Comparison of ENCODE assay signal across 8 mouse cellular contexts in the genomic region with DNA sequence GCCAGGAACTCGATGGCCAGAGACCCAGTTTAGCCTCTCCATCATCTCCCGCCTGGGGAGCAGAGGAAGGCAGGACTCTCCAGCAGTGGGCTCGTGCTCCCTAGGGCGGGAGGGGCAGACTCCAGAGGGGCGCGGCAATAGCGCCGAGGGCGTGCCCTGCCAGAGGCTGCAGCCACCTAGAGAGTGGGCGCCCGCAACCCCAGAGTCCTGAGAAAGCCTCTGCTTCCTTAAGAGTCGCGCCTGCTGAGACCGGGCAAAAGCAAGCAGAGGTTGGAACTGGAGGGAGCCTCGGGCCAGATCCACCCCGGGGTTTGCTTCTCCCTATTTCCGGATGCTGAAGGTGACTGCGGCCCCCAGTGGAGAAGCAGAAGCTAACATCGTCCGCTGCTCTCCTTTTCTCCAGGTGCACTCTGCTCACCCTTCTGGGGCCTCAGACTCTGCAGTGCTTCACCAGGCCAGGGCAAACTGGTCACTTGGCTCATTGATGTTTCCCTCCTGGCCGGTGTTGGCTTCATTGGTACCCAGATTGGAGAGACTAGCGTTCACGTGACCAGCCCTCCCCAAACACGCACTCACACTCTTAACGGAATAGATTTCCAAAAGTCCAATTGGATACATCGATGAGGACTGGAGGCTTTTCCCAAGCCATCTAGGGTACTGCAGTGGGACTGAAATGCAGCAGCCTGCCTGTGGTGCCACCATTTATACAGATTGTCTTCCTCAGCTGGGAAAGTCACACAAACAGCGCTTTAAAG. TPM values are rescaled to one million over a fixed set of nuclear protein-coding genes. Genes with fewer than 3 reads are reported as not detected.
DNase-seq lines count a peak whose midpoint lies in the region; ATAC-seq and TF ChIP-seq lines count a peak whose summit lies in the region.

A gene (minus strand): TSS at position 120 of the 755 bp plus-strand sequence.

- H3K36me3 ChIP-seq in heart, embryonic 12.5 days = no peaks in the 10 kb centered on the region
- H3K36me3 ChIP-seq in G1E (replicated peaks) = no peaks in the 10 kb centered on the region
- H3K36me3 ChIP-seq in hindbrain, embryonic 12.5 days = no peaks in the 10 kb centered on the region
- no peaks in the 10 kb centered on the region for H3K36me3 ChIP-seq in limb, embryonic 14.5 days (ENCODE audit: control insufficient read depth, insufficient read depth, low read length)
- no peaks in the 10 kb centered on the region for H3K36me3 ChIP-seq in neural tube, embryonic 13.5 days

- peak; percentile 67 for ATAC-seq in heart, embryonic 12.5 days (ENCODE audit: insufficient number of reproducible peaks, low FRiP score)
- ATAC-seq in G1E (ENCODE audit: extremely low read depth, insufficient number of reproducible peaks, low FRiP score, poor library complexity, severe bottlenecking) = no peak
- ATAC-seq in hindbrain, embryonic 12.5 days (ENCODE audit: low FRiP score) = peak; percentile 82
- ATAC-seq in limb, embryonic 14.5 days (ENCODE audit: low FRiP score, low read depth) = peak; percentile 65
- peak; percentile 81 for ATAC-seq in neural tube, embryonic 13.5 days (ENCODE audit: low read depth)

- peak within 1 kb of the TSS; percentile 51 for H3K4me3 ChIP-seq in heart, embryonic 12.5 days
- H3K4me3 ChIP-seq in G1E (ENCODE audit: low read depth, low read length) = peak within 1 kb of the TSS; percentile 2; the same call in 1 of the 2 replicates
- H3K4me3 ChIP-seq in hindbrain, embryonic 12.5 days = peak within 1 kb of the TSS; percentile 37
- H3K4me3 ChIP-seq in limb, embryonic 14.5 days (replicated peaks; ENCODE audit: low read length) = peak within 1 kb of the TSS; percentile 43
- H3K4me3 ChIP-seq in neural tube, embryonic 13.5 days = peak within 1 kb of the TSS; percentile 64

- H3K9ac ChIP-seq in heart, embryonic 12.5 days = peak within 1 kb of the TSS; percentile 52
- H3K9ac ChIP-seq in hindbrain, embryonic 12.5 days = peak within 1 kb of the TSS; percentile 62
- peak within 1 kb of the TSS; percentile 44 for H3K9ac ChIP-seq in limb, embryonic 14.5 days (ENCODE audit: low read depth, low read length, severe bottlenecking)
- peak within 1 kb of the TSS; percentile 82 for H3K9ac ChIP-seq in neural tube, embryonic 13.5 days

- no peaks in the 10 kb centered on the region for H3K9me3 ChIP-seq in heart, embryonic 12.5 days (replicated peaks)
- H3K9me3 ChIP-seq in G1E (replicated peaks) = peaks cover 32% of the 10 kb centered on the region
- no peaks in the 10 kb centered on the region for H3K9me3 ChIP-seq in hindbrain, embryonic 12.5 days (replicated peaks)
- H3K9me3 ChIP-seq in limb, embryonic 14.5 days (ENCODE audit: control insufficient read depth, low read length) = no peaks in the 10 kb centered on the region
- no peaks in the 10 kb centered on the region for H3K9me3 ChIP-seq in neural tube, embryonic 13.5 days

- no peak for TF ChIP-seq POLR2A in limb, embryonic 14.5 days (IDR thresholded peaks at IDR 0.05; ENCODE audit: borderline replicate concordance, extremely low read depth, insufficient read depth, insufficient read length)

- H3K27me3 ChIP-seq in heart, embryonic 12.5 days (replicated peaks) = peaks cover 75% of the 10 kb centered on the region
- H3K27me3 ChIP-seq in G1E (ENCODE audit: insufficient read depth, low read length) = no peaks in the 10 kb centered on the region
- peaks cover 38% of the 10 kb centered on the region for H3K27me3 ChIP-seq in hindbrain, embryonic 12.5 days
- H3K27me3 ChIP-seq in limb, embryonic 14.5 days (ENCODE audit: control insufficient read depth, insufficient read depth, low read length) = peaks cover 29% of the 10 kb centered on the region
- peaks cover 22% of the 10 kb centered on the region for H3K27me3 ChIP-seq in neural tube, embryonic 13.5 days

- no peak for TF ChIP-seq CTCF in G1E (IDR thresholded peaks at IDR 0.05; ENCODE audit: low read depth, low read length)

- under 1% methylated on average over 27 of the region's 27 CpGs for WGBS in heart, embryonic 12.5 days
- WGBS in hindbrain, embryonic 12.5 days = under 1% methylated on average over 27 of the region's 27 CpGs
- 2% methylated on average over 26 of the region's 27 CpGs for WGBS in limb, embryonic 14.5 days
- WGBS in neural tube, embryonic 13.5 days = under 1% methylated on average over 27 of the region's 27 CpGs

- no peak for DNase-seq in heart, adult 11 months
- no peak for DNase-seq in G1E (ENCODE audit: low spot score)
- peak; percentile 67 for DNase-seq in embryo, embryonic 10 days (ENCODE audit: low spot score)
- peak; percentile 16 for DNase-seq in limb, embryonic 14.5 days (ENCODE audit: low spot score)
- no peak for DNase-seq in gastrocnemius, adult 18-20 months (ENCODE audit: low spot score)

- H3K4me2 ChIP-seq in heart, embryonic 12.5 days = peak within 1 kb of the TSS; percentile 91
- H3K4me2 ChIP-seq in hindbrain, embryonic 12.5 days (replicated peaks) = peak within 1 kb of the TSS; percentile 91
- H3K4me2 ChIP-seq in limb, embryonic 14.5 days (replicated peaks; ENCODE audit: low read depth, low read length, severe bottlenecking) = peak within 1 kb of the TSS; percentile 89
- H3K4me2 ChIP-seq in neural tube, embryonic 13.5 days = peak within 1 kb of the TSS; percentile 94

- H3K4me1 ChIP-seq in heart, embryonic 12.5 days (replicated peaks) = peaks cover 11% of the 10 kb centered on the region; the same call in 1 of the 2 replicates
- H3K4me1 ChIP-seq in G1E (ENCODE audit: insufficient read depth, low read depth, low read length) = no peaks in the 10 kb centered on the region
- H3K4me1 ChIP-seq in hindbrain, embryonic 12.5 days = peaks cover 10% of the 10 kb centered on the region
- peaks cover 7% of the 10 kb centered on the region for H3K4me1 ChIP-seq in limb, embryonic 14.5 days (ENCODE audit: control insufficient read depth, insufficient read depth, low read length)
- H3K4me1 ChIP-seq in neural tube, embryonic 13.5 days (replicated peaks) = peaks cover 36% of the 10 kb centered on the region

- no peak within 1 kb of the TSS for H3K27ac ChIP-seq in heart, embryonic 12.5 days (ENCODE audit: poor library complexity, severe bottlenecking)
- H3K27ac ChIP-seq in hindbrain, embryonic 12.5 days = peak within 1 kb of the TSS; percentile 19; the same call in 1 of the 2 replicates
- no peak within 1 kb of the TSS for H3K27ac ChIP-seq in limb, embryonic 14.5 days (replicated peaks; ENCODE audit: low read depth, low read length)
- H3K27ac ChIP-seq in neural tube, embryonic 13.5 days (replicated peaks) = peak within 1 kb of the TSS; percentile 73

RNA-seq across cellular contexts. Expression of the gene that starts here (rescaled TPM):
- polyA plus RNA-seq in heart, embryonic 12.5 days (2016; fragmentation: Nextera tagmentation; extraction: Ambion mirVana) = 0.04 and 0.10 TPM in 2 replicates
- total RNA-seq in G1E (2014; fragmentation: Nextera tagmentation) (not detected in 2 replicates), G1E (2017) (0.05 and 0.06 TPM in 2 replicates)
- polyA plus RNA-seq in G1E (2012) = not detected in 2 replicates
- 0.97 and 1.1 TPM in 2 replicates for polyA plus RNA-seq in hindbrain, embryonic 12.5 days (2016; fragmentation: Nextera tagmentation; extraction: Ambion mirVana)
- 0.33 and 0.40 TPM in 2 replicates for polyA plus RNA-seq in limb, embryonic 14.5 days (2012; rRNA removed)
- 0.14 and 0.41 TPM in 2 replicates for polyA plus RNA-seq in limb, embryonic 14.5 days (2014; fragmentation: Nextera tagmentation; extraction: Ambion mirVana)
- polyA plus RNA-seq in neural tube, embryonic 13.5 days (2015; fragmentation: Nextera tagmentation; extraction: Ambion mirVana) = 3.0 TPM in 2 replicates
- total RNA-seq in gastrocnemius, adult 18-20 months (2021) = not detected

Comparison
In these comparisons a context has a peak if more than half of its experiments do, and no peak if none do; other contexts are left out.
1. Peak in ATAC-seq, H3K4me3 ChIP-seq, H3K9ac ChIP-seq and H3K4me2 ChIP-seq in heart, embryonic 12.5 days; RNA of the gene not detected or under 1 TPM.
2. Peak in DNase-seq, ATAC-seq, H3K4me3 ChIP-seq, H3K9ac ChIP-seq and H3K4me2 ChIP-seq in limb, embryonic 14.5 days; RNA of the gene not detected or under 1 TPM.
3. H3K27ac ChIP-seq: peak in hindbrain, embryonic 12.5 days (single experiment) and neural tube, embryonic 13.5 days (single experiment); none in heart, embryonic 12.5 days (single experiment) and limb, embryonic 14.5 days (single experiment).
4. H3K4me3 ChIP-seq: peak in every context shown above with its lines; median percentile 64 in neural tube, embryonic 13.5 days; 51 in heart, embryonic 12.5 days; 43 in limb, embryonic 14.5 days; 37 in hindbrain, embryonic 12.5 days; 2 in G1E.
5. Peak in every context shown above with its lines, with median percentiles within 50 percentile points of each other: H3K4me2 ChIP-seq and H3K9ac ChIP-seq.